Mouse (Mus musculus): Measurements from ENCODE around the gene Tex14. TPM values are rescaled to one million over a fixed set of nuclear protein-coding genes. Genes with fewer than 3 reads are reported as not detected.
"Not testable (repeated sequence)": the region's sequence is repeated elsewhere in the genome, so short reads cannot be mapped to it uniquely, and the experiment has no call there.

Tex14 gene
- polyA plus RNA-seq, 1 experiment from 2014 or later: 0.42 TPM

DNA sequence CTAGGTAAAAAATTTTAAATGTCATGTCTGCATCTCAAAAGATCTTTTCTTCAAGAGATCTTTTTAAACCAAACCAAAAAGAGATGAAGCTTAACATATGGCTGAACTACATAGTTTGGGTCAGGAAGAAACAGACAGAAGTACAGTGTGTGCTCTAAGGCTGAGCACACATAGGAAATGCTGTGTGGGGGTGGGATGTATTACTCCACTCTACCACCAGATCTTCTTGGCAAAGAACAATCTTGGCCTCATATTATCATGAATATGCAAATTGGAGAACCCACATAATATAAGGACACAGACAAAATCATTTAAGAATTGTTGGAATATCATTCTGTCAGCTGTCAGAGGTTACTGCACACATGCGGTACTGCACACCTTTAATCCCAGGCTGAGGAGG lies 19.2 kb upstream of the Tex14 start:
- no peak overlapping the region for H3K9ac ChIP-seq (ENCODE audit: low read length)
- H3K4me2 ChIP-seq (ENCODE audit: low read depth, low read length): no peak overlapping the region
- no peaks in the 10 kb centered on the region for H3K36me3 ChIP-seq (ENCODE audit: control insufficient read depth, insufficient read depth)
- no peaks in the 10 kb centered on the region for H3K27me3 ChIP-seq (ENCODE audit: control insufficient read depth, insufficient read depth, low read length)
- ATAC-seq (replicated peaks; ENCODE audit: extremely low read depth, insufficient read depth, low FRiP score): no peak
- no peak overlapping the region for H3K27ac ChIP-seq (ENCODE audit: low read length)
- H3K4me3 ChIP-seq (ENCODE audit: low read length): no peak overlapping the region
- H3K9me3 ChIP-seq (replicated peaks; ENCODE audit: control insufficient read depth, low read length): no peaks in the 10 kb centered on the region
- H3K4me1 ChIP-seq (ENCODE audit: control insufficient read depth, insufficient read depth, low read length): no peaks in the 10 kb centered on the region
- WGBS: 90% methylated on average over 1 of the region's 1 CpGs

DNA sequence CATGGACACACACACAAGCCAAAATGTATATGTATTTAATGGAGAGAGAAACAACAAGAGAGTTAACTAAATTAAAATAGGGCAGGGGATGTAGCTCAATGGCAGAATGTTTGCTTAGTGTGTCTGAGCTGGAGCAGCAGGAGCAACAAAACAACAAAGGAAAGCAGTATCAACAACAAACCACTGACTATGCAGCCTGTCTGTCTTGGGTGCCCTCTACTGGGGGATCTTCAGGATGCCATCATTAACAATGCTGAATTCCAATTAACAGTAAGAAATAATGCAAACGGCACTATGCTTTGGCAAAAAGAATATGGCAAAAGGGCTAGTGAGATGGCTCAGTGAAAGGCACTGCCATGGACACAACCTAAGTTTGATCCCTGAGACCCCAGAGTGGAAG lies 11.0 kb upstream of the Tex14 start:
- Histone ChIP-seq H3K36me3 (ENCODE audit: control insufficient read depth, insufficient read depth) (no peaks in the 10 kb centered on the region), H3K27ac (ENCODE audit: low read length) (no peak overlapping the region), H3K9me3 (replicated peaks; ENCODE audit: control insufficient read depth, low read length) (no peaks in the 10 kb centered on the region), H3K4me2 (ENCODE audit: low read depth, low read length) (no peak overlapping the region), H3K27me3 (ENCODE audit: control insufficient read depth, insufficient read depth, low read length) (no peaks in the 10 kb centered on the region), H3K4me3 (ENCODE audit: low read length) (no peak overlapping the region), H3K9ac (ENCODE audit: low read length) (no peak overlapping the region), H3K4me1 (ENCODE audit: control insufficient read depth, insufficient read depth, low read length) (no peaks in the 10 kb centered on the region)
- WGBS: 16% methylated on average over 1 of the region's 1 CpGs
- no peak for ATAC-seq (replicated peaks; ENCODE audit: extremely low read depth, insufficient read depth, low FRiP score)

DNA sequence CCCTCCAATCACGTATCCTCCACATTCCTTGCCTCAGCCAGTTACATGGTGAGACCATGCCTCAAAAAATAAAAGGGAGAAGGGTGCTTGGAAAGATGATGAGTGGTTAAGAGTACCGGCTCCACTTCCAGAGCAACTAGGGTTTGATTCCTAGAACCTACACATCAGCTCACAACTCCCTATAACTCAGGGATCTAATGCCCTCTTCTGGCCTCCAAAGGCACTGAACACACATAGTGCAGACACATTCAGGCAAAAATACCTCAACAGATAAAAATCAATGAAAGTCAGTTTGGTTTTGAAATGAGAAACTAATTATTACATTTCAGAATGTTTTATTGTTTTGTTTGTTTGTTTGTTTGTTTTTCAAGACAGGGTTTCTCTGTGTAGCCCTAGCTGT lies 6.5 kb upstream of the Tex14 start:
- WGBS: 64% methylated on average over 2 of the region's 2 CpGs
- H3K36me3 ChIP-seq (ENCODE audit: control insufficient read depth, insufficient read depth): no peaks in the 10 kb centered on the region
- no peak overlapping the region for H3K9ac ChIP-seq (ENCODE audit: low read length)

DNA sequence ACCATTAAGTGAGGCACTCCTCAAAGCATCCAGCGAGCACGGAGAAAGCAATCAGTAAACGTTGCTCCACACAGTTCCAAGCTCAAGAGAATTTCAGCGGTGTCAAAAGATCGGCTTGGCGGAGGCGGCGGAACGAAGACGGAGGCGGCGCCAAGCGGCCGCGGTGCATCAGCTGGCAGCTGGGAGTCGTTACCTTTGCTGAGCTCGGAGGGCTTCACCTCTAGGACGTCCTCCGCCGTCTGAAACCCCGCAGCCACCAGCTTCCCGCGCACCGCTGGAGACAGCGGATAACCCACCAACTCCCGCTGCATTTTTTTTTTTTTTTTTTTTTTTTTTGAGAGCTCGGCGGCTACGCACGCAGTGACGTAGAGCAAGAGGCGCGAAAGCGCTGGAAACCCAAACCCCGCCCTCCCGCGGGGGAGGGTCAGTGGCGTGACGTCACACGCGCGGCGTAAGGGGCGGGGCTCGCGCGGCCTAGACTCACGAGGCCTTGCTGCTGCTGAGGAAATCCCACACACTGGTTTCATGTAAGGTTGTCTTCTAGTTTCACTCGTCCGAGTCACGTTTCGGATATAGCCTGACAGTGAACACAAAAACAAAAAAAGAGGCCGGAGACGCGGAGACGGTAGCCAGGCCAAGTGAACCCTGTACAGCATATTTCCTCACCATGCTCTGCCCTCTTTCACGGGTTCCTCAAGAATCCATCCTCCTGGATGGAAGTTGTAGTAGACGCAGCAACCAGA lies 583 bp upstream of the Tex14 start:
- H3K27me3 ChIP-seq (ENCODE audit: control insufficient read depth, insufficient read depth, low read length): no peaks in the 10 kb centered on the region
- 1% methylated on average over 56 of the region's 58 CpGs for WGBS
- H3K9ac ChIP-seq (ENCODE audit: low read length): peak overlapping the region; percentile 89
- H3K27ac ChIP-seq (ENCODE audit: low read length): peak overlapping the region; percentile 95
- ATAC-seq (replicated peaks; ENCODE audit: extremely low read depth, insufficient read depth, low FRiP score): peak; percentile 97
- H3K9me3 ChIP-seq (replicated peaks; ENCODE audit: control insufficient read depth, low read length): no peaks in the 10 kb centered on the region
- no peaks in the 10 kb centered on the region for H3K36me3 ChIP-seq (ENCODE audit: control insufficient read depth, insufficient read depth)
- H3K4me2 ChIP-seq (ENCODE audit: low read depth, low read length): peak overlapping the region; percentile 88
- H3K4me1 ChIP-seq (ENCODE audit: control insufficient read depth, insufficient read depth, low read length): peaks cover 4% of the 10 kb centered on the region
- peak overlapping the region; percentile 74 for H3K4me3 ChIP-seq (ENCODE audit: low read length)

More for the DNA sequence above, 6.5 kb upstream of the Tex14 start:
- no peaks in the 10 kb centered on the region for H3K27me3 ChIP-seq (ENCODE audit: control insufficient read depth, insufficient read depth, low read length)
- H3K4me2 ChIP-seq (ENCODE audit: low read depth, low read length): no peak overlapping the region
- H3K27ac ChIP-seq (ENCODE audit: low read length): no peak overlapping the region
- ATAC-seq (replicated peaks; ENCODE audit: extremely low read depth, insufficient read depth, low FRiP score): no peak
- no peaks in the 10 kb centered on the region for H3K9me3 ChIP-seq (replicated peaks; ENCODE audit: control insufficient read depth, low read length)
- H3K4me3 ChIP-seq (ENCODE audit: low read length): no peak overlapping the region
- H3K4me1 ChIP-seq (ENCODE audit: control insufficient read depth, insufficient read depth, low read length): no peaks in the 10 kb centered on the region

DNA sequence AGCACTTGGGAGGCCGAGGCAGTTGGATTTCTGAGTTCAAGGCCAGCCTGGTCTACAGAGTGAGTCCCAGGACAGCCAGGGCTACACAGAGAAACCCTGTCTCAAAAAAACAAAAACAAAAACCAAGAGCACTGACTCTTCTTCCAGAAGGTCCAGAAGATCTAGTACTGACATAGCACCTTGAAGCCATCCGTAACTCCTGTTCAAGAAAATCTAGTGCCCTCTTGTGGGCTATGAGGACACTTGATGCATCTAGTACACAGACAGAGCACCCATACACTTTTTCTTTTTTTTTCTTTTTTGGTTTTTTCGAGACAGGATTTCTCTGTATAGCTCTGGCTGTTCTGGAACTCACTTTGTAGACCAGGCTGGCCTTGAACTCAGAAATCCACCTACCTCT lies 8.5 kb downstream of the Tex14 start:
- H3K4me1 ChIP-seq (ENCODE audit: control insufficient read depth, insufficient read depth, low read length); ATAC-seq (replicated peaks; ENCODE audit: extremely low read depth, insufficient read depth, low FRiP score); H3K27me3 ChIP-seq (ENCODE audit: control insufficient read depth, insufficient read depth, low read length); H3K9me3 ChIP-seq (replicated peaks; ENCODE audit: control insufficient read depth, low read length); H3K9ac ChIP-seq (ENCODE audit: low read length); H3K27ac ChIP-seq (ENCODE audit: low read length); H3K4me2 ChIP-seq (ENCODE audit: low read depth, low read length); H3K36me3 ChIP-seq (ENCODE audit: control insufficient read depth, insufficient read depth); H3K4me3 ChIP-seq (ENCODE audit: low read length): not testable (repeated sequence)
- WGBS: 57% methylated on average over 3 of the region's 3 CpGs

DNA sequence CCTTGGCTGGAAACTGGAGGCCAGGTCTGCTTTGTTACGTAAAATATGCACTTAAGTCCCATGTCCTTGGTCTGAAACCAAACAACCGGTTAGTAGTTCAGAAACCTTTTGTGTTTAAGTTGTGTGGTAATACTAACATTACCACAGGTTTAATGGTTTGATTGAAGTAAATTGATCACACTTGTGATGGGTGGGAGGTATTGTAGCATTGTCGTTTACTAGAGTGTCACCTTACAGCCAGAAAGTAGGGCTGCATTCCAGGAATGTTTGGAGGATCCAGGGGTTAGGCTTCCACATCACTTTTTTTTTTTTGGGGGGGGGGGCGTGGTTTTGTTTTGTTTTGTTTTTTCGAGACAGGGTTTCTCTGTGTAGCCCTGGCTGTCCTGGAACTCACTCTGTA lies 11.3 kb downstream of the Tex14 start:
- Histone ChIP-seq H3K4me2 (ENCODE audit: low read depth, low read length) (no peak overlapping the region), H3K27me3 (ENCODE audit: control insufficient read depth, insufficient read depth, low read length) (no peaks in the 10 kb centered on the region), H3K9ac (ENCODE audit: low read length) (no peak overlapping the region), H3K9me3 (replicated peaks; ENCODE audit: control insufficient read depth, low read length) (no peaks in the 10 kb centered on the region), H3K4me3 (ENCODE audit: low read length) (no peak overlapping the region), H3K27ac (ENCODE audit: low read length) (no peak overlapping the region), H3K4me1 (ENCODE audit: control insufficient read depth, insufficient read depth, low read length) (no peaks in the 10 kb centered on the region), H3K36me3 (ENCODE audit: control insufficient read depth, insufficient read depth) (no peaks in the 10 kb centered on the region)
- WGBS: 45% methylated on average over 5 of the region's 5 CpGs
- no peak for ATAC-seq (replicated peaks; ENCODE audit: extremely low read depth, insufficient read depth, low FRiP score)

DNA sequence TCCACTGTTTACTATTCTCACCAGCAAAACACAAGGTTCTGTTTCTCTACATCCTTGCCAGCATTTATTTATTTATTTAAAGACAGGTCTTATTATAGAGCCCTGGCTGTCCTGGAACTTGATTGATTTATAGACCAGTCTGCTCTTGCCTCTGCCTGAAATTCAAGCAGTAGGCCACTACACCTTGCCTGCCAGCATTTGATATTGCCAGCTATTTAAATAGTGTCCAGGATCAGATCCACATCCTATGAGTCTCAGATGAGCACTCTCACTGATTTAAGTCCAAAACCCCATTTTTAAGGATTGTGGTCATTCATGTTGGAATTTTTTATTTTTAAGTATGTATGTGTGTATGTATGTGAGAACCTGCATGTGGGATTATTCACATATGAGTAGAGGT lies 16.0 kb downstream of the Tex14 start:
- Histone ChIP-seq H3K9me3 (replicated peaks; ENCODE audit: control insufficient read depth, low read length) (no peaks in the 10 kb centered on the region), H3K4me2 (ENCODE audit: low read depth, low read length) (no peak overlapping the region), H3K36me3 (ENCODE audit: control insufficient read depth, insufficient read depth) (no peaks in the 10 kb centered on the region), H3K27me3 (ENCODE audit: control insufficient read depth, insufficient read depth, low read length) (no peaks in the 10 kb centered on the region), H3K4me1 (ENCODE audit: control insufficient read depth, insufficient read depth, low read length) (peaks cover 8% of the 10 kb centered on the region), H3K9ac (ENCODE audit: low read length) (no peak overlapping the region), H3K4me3 (ENCODE audit: low read length) (no peak overlapping the region), H3K27ac (ENCODE audit: low read length) (no peak overlapping the region)
- ATAC-seq (replicated peaks; ENCODE audit: extremely low read depth, insufficient read depth, low FRiP score): no peak

DNA sequence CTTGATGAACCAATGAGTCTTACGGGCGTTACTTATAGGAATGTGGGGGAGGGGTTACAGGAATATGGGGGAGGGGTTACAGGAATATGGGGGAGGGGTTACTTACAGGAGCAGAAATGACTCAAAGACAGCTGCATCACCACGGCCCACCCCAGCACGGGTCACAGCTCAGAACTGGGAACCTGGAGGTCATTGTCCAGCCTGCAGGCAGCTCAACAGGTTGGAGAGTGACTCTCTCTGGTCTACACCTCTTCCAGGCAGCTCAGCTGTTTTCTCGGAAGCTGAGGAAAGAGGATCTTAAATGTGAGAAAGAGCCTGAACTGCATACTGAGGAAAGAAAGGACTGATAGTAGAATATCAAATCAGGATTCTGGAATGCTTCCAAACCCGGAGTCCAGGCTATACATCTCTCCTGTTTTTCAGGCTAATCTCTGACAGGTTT lies 16.9 kb downstream of the Tex14 start:
- peak overlapping the region; percentile 53 for H3K4me3 ChIP-seq (ENCODE audit: low read length)
- H3K4me1 ChIP-seq (ENCODE audit: control insufficient read depth, insufficient read depth, low read length): peaks cover 10% of the 10 kb centered on the region
- H3K36me3 ChIP-seq (ENCODE audit: control insufficient read depth, insufficient read depth): no peaks in the 10 kb centered on the region
- peak overlapping the region; percentile 81 for H3K9ac ChIP-seq (ENCODE audit: low read length)
- 9% methylated on average over 6 of the region's 6 CpGs for WGBS
- no peak; the same call in 1 of the 2 replicates for ATAC-seq (replicated peaks; ENCODE audit: extremely low read depth, insufficient read depth, low FRiP score)
- H3K27ac ChIP-seq (ENCODE audit: low read length): peak overlapping the region; percentile 87
- peak overlapping the region; percentile 84 for H3K4me2 ChIP-seq (ENCODE audit: low read depth, low read length)
- H3K9me3 ChIP-seq (replicated peaks; ENCODE audit: control insufficient read depth, low read length): no peaks in the 10 kb centered on the region
- no peaks in the 10 kb centered on the region for H3K27me3 ChIP-seq (ENCODE audit: control insufficient read depth, insufficient read depth, low read length)

DNA sequence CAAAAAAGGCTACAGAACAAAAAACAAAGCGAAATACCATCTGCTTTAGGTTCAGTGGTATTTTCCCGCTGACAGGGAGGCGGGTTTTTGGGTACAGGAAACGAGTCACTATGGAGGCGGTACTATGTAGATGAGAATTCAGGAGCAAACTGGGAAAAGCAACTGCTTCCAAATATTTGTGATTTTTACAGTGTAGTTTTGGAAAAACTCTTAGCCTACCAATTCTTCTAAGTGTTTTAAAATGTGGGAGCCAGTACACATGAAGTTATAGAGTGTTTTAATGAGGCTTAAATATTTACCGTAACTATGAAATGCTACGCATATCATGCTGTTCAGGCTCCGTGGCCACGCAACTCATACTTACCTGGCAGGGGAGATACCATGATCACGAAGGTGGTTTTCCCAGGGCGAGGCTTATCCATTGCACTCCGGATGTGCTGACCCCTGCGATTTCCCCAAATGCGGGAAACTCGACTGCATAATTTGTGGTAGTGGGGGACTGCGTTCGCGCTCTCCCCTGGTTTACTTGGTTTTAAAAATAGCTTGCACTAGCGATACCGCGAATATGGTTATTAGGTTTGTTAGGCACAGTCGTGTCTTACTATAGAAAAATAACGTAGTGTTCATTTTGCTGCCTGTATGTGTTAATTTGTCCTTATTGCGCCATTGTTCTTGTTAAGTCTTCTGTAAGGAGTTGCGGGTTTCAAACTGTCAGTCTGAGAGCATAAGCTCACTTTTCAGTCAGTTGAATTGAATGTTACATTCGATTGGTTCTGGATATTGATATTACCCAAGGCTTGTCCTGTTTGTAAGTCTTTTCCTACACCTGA lies 17.9 kb downstream of the Tex14 start:
- H3K9ac ChIP-seq (ENCODE audit: low read length): peak overlapping the region; percentile 81
- no peaks in the 10 kb centered on the region for H3K27me3 ChIP-seq (ENCODE audit: control insufficient read depth, insufficient read depth, low read length)
- no peaks in the 10 kb centered on the region for H3K9me3 ChIP-seq (replicated peaks; ENCODE audit: control insufficient read depth, low read length)
- peak; percentile 83 for ATAC-seq (replicated peaks; ENCODE audit: extremely low read depth, insufficient read depth, low FRiP score)
- WGBS: under 1% methylated on average over 26 of the region's 26 CpGs
- peak overlapping the region; percentile 87 for H3K27ac ChIP-seq (ENCODE audit: low read length)
- peaks cover 13% of the 10 kb centered on the region for H3K4me1 ChIP-seq (ENCODE audit: control insufficient read depth, insufficient read depth, low read length)
- H3K4me2 ChIP-seq (ENCODE audit: low read depth, low read length): peak overlapping the region; percentile 84
- H3K4me3 ChIP-seq (ENCODE audit: low read length): peak overlapping the region; percentile 53
- no peaks in the 10 kb centered on the region for H3K36me3 ChIP-seq (ENCODE audit: control insufficient read depth, insufficient read depth)

Data from heart, embryonic 16.5 days (tissue).